Mouse (Mus musculus) layer of hippocampus, postnatal 36 days (tissue): ENCODE data around the gene Abca5. TPM values are rescaled to one million over a fixed set of nuclear protein-coding genes. Genes with fewer than 3 reads are reported as not detected.

Experiments
- DNase-seq, 2 experiments: peaks; one replicate each; pipeline ENCODE4 v3.0.0; 2022
- total RNA-seq, 2 experiments: library from RNA; stranded (reverse); gene quantifications; 2 replicates each; pipeline ENCODE4 v1.2.3; 2021

Abca5 gene
- total RNA-seq, 2 experiments from 2014 or later = 35.2 to 39.9 TPM

DNA sequence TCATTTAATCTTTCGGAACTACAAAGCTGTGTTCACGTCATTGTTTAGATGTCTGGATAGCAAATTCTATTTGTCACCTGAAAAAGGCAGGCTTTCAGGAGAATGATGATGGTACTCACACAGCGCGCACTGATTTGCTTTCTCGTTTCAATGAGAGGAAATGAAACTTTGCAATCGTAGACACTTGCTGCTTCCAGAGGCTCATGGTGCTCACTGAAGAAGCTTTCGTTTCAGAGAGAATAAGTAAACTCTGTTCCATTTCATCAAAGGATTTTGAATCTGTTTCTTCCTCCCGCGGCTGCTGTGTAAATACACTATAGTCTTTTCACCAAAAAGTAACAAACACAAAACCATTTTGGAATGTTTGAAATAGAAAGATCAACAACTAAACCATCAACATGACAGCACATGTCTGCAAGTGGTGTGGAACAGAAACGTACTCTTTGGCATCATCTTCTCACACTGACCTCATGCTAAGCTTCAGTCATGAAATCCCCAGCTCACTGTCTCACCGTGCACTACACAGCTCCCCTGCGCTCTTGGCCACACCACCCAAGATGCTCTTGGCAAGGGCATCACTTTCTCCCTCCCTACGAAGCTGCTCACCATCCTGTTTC is 39.5 kb downstream of the Abca5 start:
- no peak for DNase-seq

- no peak for DNase-seq
These were observed 46.9 kb downstream of the Abca5 start for GRCm38 (mm10) chr11:110290586-110290985.

DNA sequence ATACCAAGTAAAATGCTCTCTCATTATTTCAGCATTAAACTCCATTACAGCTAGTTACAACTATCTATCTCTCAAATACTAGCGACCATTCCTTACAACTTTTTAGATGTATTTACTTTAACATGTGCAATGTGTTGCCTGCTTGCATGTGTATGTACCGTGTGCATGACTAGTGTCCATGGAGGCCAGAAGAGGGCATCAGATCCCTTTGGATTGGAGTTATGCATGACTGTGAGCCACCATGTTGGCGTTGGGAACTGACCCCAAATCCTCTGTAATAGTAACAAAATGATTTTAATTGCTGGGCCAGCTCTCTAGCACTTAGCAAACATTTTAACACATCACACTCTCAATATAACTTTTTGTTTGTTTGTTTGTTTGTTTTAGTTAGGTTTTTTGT is 49.1 kb downstream of the Abca5 start:
- no peak for DNase-seq

DNA sequence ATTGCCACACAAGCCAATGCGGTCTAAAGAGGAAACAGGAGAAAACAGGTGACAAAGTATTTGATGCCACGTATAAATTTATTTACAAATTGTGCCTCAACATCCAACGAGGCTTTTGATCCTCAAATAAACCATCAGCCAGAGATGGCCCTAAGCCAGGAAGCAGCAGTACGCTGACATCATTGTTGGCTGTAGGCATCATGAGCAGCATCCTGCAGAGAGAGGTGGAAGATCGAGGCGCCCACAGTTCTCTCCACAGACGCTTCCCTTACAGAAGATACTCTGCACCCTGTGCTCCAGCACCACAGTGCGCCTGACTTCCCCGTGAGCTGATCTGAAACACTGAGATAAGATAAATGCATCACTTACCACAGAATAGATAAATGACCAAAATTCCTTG is 49.8 kb downstream of the Abca5 start:
- no peak for DNase-seq

- no peak for DNase-seq
These were observed 51.2 kb downstream of the Abca5 start for GRCm38 (mm10) chr11:110286331-110286730.

GRCm38 (mm10) chr11:110284849-110285248 is 52.7 kb downstream of the Abca5 start:
- no peak for DNase-seq

DNA sequence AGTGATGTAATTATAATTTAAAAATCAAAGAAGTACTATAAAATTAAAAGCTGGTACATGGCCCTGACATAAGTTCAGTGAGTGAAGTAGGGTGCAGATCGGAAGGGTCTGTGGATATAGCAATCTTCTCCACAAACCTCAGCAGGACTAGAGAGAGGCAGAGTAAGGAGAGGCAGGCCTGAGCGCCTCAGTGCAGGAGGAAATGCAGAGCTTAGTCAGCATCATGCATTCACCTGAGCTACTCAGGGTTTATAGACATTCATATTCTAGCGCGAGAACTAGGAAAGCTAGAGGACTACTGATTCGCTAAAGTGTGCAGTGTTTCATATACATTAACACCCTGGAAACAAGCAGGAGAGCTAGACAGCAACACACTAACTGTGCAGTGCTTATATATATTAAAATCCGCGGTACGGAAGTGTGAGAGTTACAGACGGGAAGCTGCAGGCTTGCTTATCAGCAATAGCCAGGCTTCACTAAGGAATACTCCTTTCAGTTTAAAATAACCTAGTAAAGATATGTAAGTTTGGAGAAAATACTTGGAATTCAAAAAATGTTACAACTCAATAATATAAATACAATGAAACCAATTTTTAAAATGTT is 53.2 kb downstream of the Abca5 start:
- DNase-seq = no peak

DNA sequence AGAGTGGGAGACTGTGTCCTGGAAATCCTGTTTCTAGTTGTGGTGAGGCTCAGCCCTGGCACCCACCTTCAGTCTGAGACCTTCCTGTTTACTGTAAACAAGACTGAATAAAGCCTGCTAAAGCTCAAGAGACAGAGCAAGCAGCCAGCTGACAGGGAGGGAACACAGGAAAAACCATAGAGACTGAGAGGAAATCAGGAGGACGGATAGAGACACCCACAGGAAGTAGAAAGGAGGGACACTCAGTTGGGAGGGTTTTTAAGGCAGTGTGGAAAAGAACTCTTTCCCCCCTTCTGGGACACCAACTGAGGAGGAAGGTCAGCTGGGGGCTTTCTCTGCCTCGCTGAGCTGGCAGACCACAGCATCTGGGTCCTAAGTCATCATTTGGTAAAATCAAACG is 62.7 kb downstream of the Abca5 start:
- DNase-seq = no peak

DNA sequence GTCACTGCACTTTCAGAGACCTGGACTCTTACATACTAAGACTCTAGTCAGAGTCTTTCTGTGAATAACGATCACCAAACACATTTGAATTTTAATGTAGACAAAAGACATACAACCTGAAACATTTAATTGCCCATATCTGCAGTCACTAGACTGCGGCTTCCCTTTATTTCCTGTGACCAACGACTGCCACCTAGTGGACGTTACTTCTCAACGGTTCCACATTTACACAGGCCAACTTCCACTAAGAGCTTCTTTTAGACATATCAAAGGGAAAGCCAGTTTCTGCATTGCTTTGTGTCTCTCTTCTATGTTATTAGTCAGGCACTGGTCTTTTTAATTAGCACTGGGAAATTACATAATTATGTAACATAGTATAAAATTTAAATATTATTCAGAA is 65.8 kb downstream of the Abca5 start:
- peak in 1 of 2 experiments; percentile 29 for DNase-seq

- DNase-seq = peak; percentile 77 to 81
These were observed 69.2 kb downstream of the Abca5 start for GRCm38 (mm10) chr11:110268244-110268844.

- DNase-seq = no peak
These were observed 70.3 kb downstream of the Abca5 start for GRCm38 (mm10) chr11:110267232-110267631.

GRCm38 (mm10) chr11:110266757-110267156 is 70.8 kb downstream of the Abca5 start:
- peak; percentile 11 to 25 for DNase-seq

- DNase-seq = no peak
These were observed 75.6 kb downstream of the Abca5 start for GRCm38 (mm10) chr11:110261867-110262266.

DNA sequence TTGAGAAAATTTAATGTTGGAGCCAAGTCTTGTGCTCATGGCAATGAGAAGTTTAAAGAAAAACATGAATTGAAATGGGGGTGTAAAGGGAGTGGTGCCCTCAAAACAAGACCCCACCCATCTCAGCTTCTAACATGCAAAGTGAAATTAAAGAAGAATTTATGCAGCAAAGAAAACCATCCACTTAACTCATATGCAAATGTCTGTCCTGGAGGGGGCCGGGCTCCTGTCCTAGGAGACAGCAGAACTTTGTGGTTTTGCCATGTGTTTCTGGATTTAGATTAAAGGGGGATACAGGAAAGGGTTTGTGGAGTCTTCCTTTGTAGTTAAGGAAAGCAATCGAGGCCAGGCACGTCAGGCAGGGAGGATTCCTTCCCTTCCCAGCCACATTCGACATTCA is 79.6 kb downstream of the Abca5 start:
- DNase-seq = no peak

GRCm38 (mm10) chr11:110257061-110257460 is 80.5 kb downstream of the Abca5 start:
- DNase-seq = no peak

DNA sequence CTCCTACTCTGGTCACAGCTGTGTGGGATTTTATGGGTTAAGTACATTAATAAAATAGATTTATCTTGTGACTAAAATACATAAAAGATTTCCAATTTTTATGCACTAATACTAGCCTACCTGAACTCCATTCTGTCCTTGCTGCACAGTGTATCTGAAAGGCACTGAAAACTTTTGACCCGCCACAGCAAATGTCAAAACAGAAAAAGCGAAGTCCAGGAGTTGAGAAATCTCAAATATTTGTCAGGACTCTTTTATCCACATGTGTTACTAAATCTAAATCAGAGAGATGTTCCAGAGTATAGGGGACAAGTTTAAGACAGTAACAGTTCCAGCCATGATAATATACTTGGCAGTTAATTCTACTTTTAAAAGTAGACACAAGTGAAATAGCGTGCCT is 85.3 kb downstream of the Abca5 start:
- no peak for DNase-seq

- no peak for DNase-seq
These were observed 86.0 kb downstream of the Abca5 start, which contains the start of gene Abca6 for GRCm38 (mm10) chr11:110251534-110251933. Gene Abca6, minus strand, starts transcription at chr11:110251776.

DNA sequence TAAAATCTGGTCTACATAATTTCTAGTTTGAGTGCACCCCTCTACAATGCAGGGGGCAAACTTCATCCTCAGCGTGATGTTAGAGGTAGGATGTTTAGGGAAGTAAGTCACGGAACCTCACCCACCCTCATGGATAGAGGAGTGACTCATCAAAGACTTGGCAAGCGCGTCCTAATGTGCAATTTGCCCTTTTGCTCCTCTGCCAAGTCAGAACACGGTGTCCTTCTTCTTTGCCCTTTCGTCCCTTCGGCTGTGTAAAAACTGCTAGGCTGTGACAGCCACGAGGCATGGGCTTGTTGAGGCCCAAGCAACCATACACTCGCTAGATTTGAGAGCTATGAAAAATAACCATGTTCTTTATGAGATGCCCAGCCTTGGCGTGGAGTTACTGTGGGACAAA is 92.8 kb downstream of the Abca5 start:
- no peak for DNase-seq

GRCm38 (mm10) chr11:110237466-110237865 is 100.0 kb downstream of the Abca5 start:
- DNase-seq = no peak

GRCm38 (mm10) chr11:110232975-110233374 is 104.5 kb downstream of the Abca5 start:
- no peak for DNase-seq
